Mouse (Mus musculus): ENCODE data around the gene Slc4a11. TPM values are rescaled to one million over a fixed set of nuclear protein-coding genes. Genes with fewer than 3 reads are reported as not detected.
"Not testable (repeated sequence)": the region's sequence is repeated elsewhere in the genome, so short reads cannot be mapped to it uniquely, and the experiment has no call there.

Gene Slc4a11
- total RNA-seq, 2 experiments from 2014 or later = 0.19 to 0.32 TPM

GRCm38 (mm10) chr2:130681531-130681930 is 15.8 kb downstream of the Slc4a11 start:
- DNase-seq = no peak
- intact Hi-C loops (cut with DNase I) = no loop called here

DNA sequence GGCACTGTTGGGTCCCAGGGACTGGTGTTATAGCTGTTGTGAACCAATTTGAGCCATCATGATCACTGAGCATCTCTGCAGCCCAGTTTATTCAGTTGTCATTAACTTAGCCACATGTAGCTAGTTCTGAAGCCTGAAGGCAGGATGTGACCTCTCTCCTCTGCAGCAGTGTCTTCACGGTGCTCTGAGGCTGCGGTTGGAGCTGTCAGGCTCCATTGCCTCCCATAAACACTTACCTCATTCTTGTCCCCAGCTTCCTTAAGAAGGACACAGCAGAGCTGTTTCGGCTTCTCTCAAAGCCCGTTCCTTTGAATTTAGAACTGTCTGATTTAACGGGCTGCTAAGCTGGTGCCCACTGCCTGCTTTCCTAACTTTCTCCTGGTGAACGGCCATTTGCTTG is 17.4 kb downstream of the Slc4a11 start:
- no peak for DNase-seq
- intact Hi-C loops (cut with DNase I) = no loop called here

GRCm38 (mm10) chr2:130679154-130679553 is 18.2 kb downstream of the Slc4a11 start:
- intact Hi-C loops (cut with DNase I) = no loop called here
- no peak for DNase-seq

- intact Hi-C loops (cut with DNase I) = no loop called here
- no peak for DNase-seq
Measured at GRCm38 (mm10) chr2:130677211-130677610, 20.1 kb downstream of the Slc4a11 start.

DNA sequence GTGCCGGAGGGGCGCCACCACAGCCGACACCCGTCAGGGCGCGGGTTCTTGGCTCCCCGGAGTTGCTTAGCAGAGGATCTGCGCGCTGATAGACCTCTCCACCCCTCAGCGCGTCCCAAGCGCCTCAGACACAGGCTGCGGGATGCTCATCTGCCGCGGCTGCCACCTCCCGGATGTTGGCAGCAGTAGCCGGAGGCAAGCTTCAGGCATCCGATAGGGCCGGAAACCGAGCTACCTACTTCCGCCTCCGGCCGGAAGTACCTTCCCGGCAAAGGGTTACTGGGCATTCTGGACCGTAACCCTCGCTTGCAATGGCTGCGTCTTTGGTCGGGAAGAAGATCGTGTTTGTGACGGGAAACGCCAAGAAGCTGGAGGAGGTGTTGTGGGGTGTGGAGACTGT is 29.8 kb downstream of the Slc4a11 start, which contains the start of gene Itpa:
Itpa (plus strand) TSS at position 52 of the 400 bp plus-strand sequence.
- DNase-seq = peak; percentile 83 to 88
- intact Hi-C loops (cut with DNase I) = no loop called here

DNA sequence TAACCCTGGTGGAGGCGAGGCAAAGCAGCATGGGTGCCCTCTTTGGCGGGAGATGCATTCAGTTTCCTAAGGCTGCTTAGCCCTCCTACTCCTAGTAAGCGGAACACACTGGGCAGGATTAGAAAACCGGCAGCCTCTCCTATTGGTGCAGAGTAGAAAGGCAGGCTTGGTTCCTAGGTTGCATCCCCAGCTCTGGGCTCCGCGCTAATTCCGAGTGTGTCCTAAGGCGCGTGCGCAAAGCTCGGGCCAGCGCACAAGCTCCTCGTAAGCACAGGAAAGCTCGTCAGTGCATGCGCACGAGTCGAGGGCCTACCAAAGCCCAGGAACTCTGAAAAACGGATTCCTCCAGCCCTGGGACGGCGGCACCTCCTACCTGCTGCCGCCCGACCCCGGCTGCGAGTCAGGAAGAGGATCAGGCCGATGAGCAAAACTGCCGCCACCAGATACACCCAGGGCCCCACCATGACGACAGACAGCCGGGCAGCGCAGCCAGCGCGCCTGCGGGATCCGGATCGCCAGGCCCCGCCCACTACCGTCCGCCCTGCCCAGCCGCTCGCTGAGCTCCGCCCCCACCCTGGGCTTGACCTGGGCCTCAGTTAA is 33.1 kb downstream of the Slc4a11 start, which contains the start of gene Ddrgk1:
Ddrgk1 (minus strand) TSS at position 558 of the 600 bp plus-strand sequence.
- intact Hi-C loops (cut with DNase I) = no loop called here
- peak; percentile 93 for DNase-seq

- DNase-seq = no peak
- intact Hi-C loops (cut with DNase I) = no loop called here
Measured at GRCm38 (mm10) chr2:130663342-130663741, 34.0 kb downstream of the Slc4a11 start.

- DNase-seq = no peak
Measured at GRCm38 (mm10) chr2:130658530-130658929, 38.8 kb downstream of the Slc4a11 start.

DNA sequence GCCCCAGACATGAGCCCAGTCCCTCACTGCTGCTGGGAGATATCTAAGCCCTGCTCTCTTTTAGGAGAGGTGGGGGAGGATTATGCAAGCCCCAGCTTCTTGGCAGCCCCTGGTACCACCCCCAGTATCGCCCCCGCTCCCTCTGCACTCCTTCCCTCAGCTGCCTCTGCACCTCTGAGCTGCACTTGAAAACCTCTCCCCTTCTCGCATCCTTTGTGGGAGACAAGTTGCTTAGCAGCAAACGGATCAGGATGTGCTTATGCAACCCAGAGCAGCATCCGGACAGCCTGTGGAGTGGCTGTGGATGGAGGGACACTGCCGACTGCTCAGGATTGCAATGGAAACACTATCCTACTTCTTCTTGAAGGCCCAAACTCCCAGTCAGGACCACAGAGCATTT is 39.8 kb downstream of the Slc4a11 start:
- intact Hi-C loops (cut with DNase I) = no loop called here
- no peak for DNase-seq

More at GRCm38 (mm10) chr2:130658530-130658929, 38.8 kb downstream of the Slc4a11 start:
- intact Hi-C loops (cut with DNase I) = no loop called here

- intact Hi-C loops (cut with DNase I) = no loop called here
- no peak for DNase-seq
Measured at GRCm38 (mm10) chr2:130656536-130656935, 40.8 kb downstream of the Slc4a11 start.

GRCm38 (mm10) chr2:130655660-130656339 is 41.5 kb downstream of the Slc4a11 start:
- intact Hi-C loops (cut with DNase I) = no loop called here

DNA sequence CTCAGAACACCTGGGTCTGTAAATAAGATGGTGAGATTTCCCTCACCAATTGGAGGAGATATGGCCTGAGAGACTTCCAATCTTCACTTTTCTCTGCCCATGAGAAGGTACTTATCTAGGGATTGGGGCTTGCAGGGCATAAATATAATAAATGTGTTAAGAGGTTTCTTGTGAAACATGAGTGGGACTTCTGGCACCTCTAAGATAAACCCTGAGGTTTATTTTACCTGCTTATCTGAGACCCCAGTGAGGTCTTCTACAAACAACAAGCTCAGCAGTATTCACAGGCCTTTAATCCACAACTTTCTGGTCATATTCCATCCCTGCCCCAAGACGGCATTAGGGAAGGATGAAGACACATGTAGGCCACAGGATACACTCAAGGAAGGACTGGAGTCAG is 43.6 kb downstream of the Slc4a11 start:
- no peak for DNase-seq
- intact Hi-C loops (cut with DNase I) = no loop called here

More at GRCm38 (mm10) chr2:130655660-130656339, 41.5 kb downstream of the Slc4a11 start:
- DNase-seq = no peak

DNA sequence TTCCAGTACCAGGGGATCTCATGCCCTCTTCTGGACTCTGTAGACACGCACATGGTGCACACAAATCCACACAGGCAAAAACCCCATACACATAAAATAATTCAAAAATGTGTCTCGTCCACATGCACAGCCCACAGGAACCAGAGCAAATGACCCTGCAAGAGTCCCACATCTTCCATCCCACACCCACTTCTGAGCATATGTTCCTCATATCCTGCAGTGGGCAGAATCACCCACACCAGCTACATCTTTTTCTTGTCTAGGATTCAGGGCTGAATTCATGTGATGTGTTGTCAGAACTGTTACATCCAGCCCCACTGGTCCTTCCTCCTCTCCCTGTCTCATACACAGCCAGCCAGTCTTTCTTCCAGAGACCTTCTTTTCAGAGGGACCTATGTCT is 44.0 kb downstream of the Slc4a11 start:
- intact Hi-C loops (cut with DNase I) = no loop called here
- no peak for DNase-seq

DNA sequence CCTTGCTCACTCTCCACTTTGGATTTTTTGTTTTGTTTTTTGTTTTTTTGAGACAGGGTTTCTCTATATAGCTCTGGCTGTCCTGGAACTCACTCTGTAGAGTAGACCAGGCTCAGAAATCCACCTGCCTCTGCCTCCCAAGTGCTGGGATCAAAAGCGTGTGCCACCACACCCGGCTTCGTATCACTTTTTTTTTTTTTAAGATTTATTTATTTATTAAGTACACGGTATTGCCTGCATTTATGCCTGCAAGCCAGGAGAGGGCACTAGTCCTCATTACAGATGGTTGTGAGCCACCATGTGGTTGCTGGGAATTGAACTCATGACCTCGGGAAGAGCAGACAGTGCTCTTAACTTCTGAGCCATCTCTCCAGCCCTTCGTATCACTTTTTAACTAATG is 48.3 kb downstream of the Slc4a11 start:
- DNase-seq; intact Hi-C loops (cut with DNase I): not testable (repeated sequence)

DNA sequence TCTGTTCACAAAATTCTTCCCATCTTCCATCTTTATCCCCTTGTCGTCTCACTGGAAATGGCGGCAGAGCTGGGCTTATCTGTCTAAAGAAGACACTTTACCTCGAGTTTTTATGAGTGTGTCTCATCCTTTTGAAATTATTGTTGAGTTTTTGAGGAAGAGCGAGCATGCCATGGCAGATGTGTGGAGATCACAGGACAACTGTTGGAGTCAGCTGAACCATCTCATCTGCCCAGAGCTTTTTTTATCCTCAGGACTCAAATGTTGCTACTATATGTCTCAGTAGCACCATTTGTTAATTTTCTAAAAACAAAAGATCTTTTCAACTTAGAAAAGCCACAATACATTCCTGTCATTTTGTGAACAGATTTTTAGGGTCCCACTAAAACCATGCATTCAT is 52.1 kb downstream of the Slc4a11 start:
- intact Hi-C loops (cut with DNase I) = no loop called here
- DNase-seq = no peak

- DNase-seq = peak; percentile 96 to 97
- intact Hi-C loops (cut with DNase I) = no loop called here
Measured at GRCm38 (mm10) chr2:130642684-130643369, 54.5 kb downstream of the Slc4a11 start, which contains the start of gene Lzts3. Lzts3 (minus strand) TSS chr2:130642803.

DNA sequence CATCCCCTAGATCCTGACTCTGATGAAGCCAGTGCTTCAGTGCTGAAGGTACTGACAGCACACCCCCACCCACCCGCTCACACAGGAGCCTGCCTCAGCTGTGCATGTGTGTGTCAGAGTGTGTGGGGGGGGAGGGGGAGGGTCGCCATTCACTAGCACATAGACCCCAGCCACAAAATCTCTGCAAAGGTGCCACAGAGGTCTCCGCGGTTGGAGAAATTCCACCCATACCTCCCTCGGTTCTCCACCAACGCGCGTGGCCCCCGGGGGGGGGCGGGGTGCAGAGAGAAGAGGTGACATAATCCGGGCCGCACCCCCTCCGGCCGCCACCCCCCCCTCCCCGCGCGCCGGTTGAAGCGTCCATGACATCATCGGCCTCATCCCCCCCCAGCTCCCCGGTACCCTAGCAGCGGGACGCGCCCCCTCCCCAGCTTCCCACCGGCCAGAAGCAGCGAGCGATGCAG is 55.1 kb downstream of the Slc4a11 start:
- no peak for DNase-seq
- intact Hi-C loops (cut with DNase I) = no loop called here

- no peak for DNase-seq
- intact Hi-C loops (cut with DNase I) = no loop called here
Measured at GRCm38 (mm10) chr2:130641351-130642025, 55.8 kb downstream of the Slc4a11 start.

DNA sequence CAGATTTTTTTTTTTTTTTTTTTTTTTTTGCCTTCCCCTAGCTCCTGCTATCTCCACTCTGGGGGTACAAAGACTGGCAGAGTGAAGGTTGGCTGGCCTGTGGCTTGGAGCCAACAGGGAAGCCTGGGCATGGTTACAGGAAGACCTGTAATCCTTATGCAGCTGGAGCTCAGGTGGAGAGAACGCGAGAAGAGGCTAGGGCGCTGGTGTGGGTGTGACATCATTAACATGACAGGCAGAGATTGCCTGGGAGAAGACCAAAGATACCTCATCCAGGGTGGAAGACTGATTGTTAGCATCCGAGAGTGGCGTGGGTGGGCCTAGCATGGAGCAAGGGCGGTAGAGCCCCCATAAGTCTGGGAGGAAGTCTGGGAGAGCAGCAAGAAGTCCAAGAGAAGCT is 58.0 kb downstream of the Slc4a11 start:
- intact Hi-C loops (cut with DNase I) = no loop called here
- DNase-seq = no peak

GRCm38 (mm10) chr2:130638101-130638611 is 59.2 kb downstream of the Slc4a11 start:
- intact Hi-C loops (cut with DNase I) = no loop called here
- no peak for DNase-seq

Measured in heart, postnatal 14 days (tissue).